Mouse (Mus musculus): ENCODE measurements around the gene Clic3. TPM values are rescaled to one million over a fixed set of nuclear protein-coding genes. Genes with fewer than 3 reads are reported as not detected.

The Clic3 gene
- polyA plus RNA-seq, 1 experiment from 2014 or later: 3.3 TPM

- Histone ChIP-seq H3K27me3 (peaks cover 2% of the 10 kb centered on the region; the same call in 1 of the 2 replicates), H3K27ac (replicated peaks) (no peak overlapping the region)
Measured at GRCm38 (mm10) chr2:25429435-25430180, 27.0 kb upstream of the Clic3 start.

DNA sequence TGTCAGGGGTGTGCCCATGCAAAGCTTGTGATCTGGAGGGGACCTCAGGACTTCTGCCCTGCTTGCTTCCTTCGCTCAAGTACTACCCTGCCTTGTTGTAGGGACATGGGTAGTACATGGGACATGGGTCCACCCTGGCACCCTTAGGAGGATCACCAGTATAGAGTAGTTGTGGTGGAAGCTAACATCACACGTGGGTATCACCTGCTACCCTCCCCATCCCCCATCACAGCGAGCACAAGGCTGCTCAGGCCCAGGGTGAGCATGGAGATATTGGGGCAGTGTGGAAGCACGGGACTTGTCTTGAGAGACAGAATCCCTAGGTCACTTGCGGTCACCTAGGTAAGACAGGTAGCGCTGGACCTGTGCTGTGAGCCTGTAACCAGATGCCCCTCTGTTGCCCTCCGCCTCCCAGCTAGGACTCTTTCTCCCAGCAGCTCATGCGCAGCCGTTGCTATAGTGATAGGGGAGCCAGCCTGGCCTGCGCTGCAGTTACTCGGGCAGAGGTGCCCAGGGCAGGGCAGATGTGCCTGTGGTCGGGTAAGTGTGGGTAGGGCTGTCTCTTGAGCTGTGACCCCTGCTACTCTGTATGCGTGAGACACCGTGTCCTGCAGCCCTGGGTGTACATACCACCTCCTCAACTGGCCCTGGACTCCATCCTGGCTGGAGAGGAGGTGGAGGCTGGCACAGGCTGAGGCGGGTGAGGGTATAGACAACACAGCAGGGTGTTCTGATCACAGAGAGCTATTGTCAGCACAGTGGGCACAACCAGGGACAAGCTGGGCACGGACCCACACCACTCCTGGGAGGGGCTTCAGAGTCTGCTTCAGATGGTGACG, 26.0 kb upstream of the Clic3 start:
- H3K4me3 ChIP-seq: no peak overlapping the region
- no peak for ATAC-seq (replicated peaks)
- WGBS: 59% methylated on average over 17 of the region's 17 CpGs
- no peaks in the 10 kb centered on the region for H3K9me3 ChIP-seq
- H3K4me1 ChIP-seq: peaks cover 31% of the 10 kb centered on the region
- H3K9ac ChIP-seq (replicated peaks): no peak overlapping the region
- peaks cover 2% of the 10 kb centered on the region; the same call in 1 of the 2 replicates for H3K27me3 ChIP-seq
- H3K36me3 ChIP-seq: peaks cover 16% of the 10 kb centered on the region
- no peak overlapping the region for H3K27ac ChIP-seq (replicated peaks)
- no peak overlapping the region for H3K4me2 ChIP-seq (replicated peaks)

More at GRCm38 (mm10) chr2:25429435-25430180, 27.0 kb upstream of the Clic3 start:
- WGBS: 63% methylated on average over 5 of the region's 5 CpGs
- Histone ChIP-seq H3K36me3 (peaks cover 8% of the 10 kb centered on the region; the same call in 1 of the 2 replicates), H3K4me1 (peaks cover 31% of the 10 kb centered on the region), H3K4me3 (peak overlapping the region; percentile 83), H3K4me2 (replicated peaks) (peak overlapping the region; percentile 76), H3K9ac (replicated peaks) (peak overlapping the region; percentile 73), H3K9me3 (no peaks in the 10 kb centered on the region)
- no peak for ATAC-seq (replicated peaks)

DNA sequence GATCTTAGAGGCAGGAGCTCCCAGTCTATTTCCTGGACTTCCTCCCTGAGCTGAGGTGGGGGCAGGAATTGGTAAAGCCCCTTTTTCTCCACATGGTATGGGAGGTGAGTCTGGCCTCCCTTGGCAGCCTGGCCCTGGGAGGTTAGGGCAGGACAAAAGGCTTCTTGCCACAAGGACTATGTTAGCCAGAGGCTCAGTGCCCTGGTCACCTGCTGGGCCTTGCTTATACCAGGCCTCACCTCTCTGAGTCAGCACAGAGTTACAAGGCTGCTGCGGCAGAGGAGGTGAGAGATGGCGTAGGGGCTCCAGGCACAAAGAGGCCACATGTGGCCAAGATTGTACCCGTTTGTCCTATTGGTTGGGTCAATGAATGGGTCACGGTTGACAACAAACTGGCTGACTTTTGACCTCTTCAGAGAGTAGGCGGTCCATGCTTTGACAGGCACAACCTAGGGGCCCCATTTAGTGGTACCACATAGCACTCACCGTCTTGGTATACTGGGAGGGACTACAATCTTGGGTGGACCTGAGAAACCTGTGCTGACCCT, 25.3 kb upstream of the Clic3 start:
- no peak overlapping the region for H3K9ac ChIP-seq (replicated peaks)
- H3K27me3 ChIP-seq: peaks cover 2% of the 10 kb centered on the region; the same call in 1 of the 2 replicates
- H3K27ac ChIP-seq (replicated peaks): no peak overlapping the region
- peaks cover 31% of the 10 kb centered on the region for H3K4me1 ChIP-seq
- H3K4me2 ChIP-seq (replicated peaks): no peak overlapping the region
- peaks cover 17% of the 10 kb centered on the region for H3K36me3 ChIP-seq
- H3K4me3 ChIP-seq: no peak overlapping the region
- no peak for ATAC-seq (replicated peaks)
- H3K9me3 ChIP-seq: no peaks in the 10 kb centered on the region
- 75% methylated on average over 6 of the region's 6 CpGs for WGBS

GRCm38 (mm10) chr2:25432326-25433098, 24.1 kb upstream of the Clic3 start:
- Histone ChIP-seq H3K27ac (replicated peaks) (no peak overlapping the region), H3K27me3 (peaks cover 2% of the 10 kb centered on the region; the same call in 1 of the 2 replicates), H3K9me3 (no peaks in the 10 kb centered on the region), H3K4me1 (peaks cover 31% of the 10 kb centered on the region), H3K4me2 (replicated peaks) (no peak overlapping the region), H3K9ac (replicated peaks) (no peak overlapping the region), H3K36me3 (peaks cover 23% of the 10 kb centered on the region), H3K4me3 (no peak overlapping the region)
- 88% methylated on average over 11 of the region's 11 CpGs for WGBS
- no peak for ATAC-seq (replicated peaks)

DNA sequence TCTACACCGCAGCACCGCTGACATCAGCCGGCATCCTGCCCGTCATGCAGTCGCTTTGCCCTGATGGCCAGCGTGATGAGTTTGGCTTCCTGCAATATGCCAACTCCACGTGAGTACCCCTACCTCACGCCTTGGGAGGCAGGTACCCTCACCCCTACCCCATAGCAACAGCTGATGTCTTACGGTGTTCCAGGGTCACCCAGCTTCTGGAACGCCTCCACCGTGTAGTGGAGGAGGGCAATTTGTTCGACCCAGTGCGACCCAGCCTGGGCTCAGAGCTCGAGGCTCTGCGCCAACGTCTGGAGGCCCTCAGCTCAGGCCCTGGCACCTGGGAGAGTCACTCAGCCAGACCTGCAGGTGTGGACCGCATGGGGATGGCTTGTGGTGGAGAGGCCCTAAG, 23.5 kb upstream of the Clic3 start:
- H3K4me1 ChIP-seq: peaks cover 26% of the 10 kb centered on the region
- H3K9me3 ChIP-seq: no peaks in the 10 kb centered on the region
- peaks cover 29% of the 10 kb centered on the region for H3K36me3 ChIP-seq
- peaks cover 2% of the 10 kb centered on the region; the same call in 1 of the 2 replicates for H3K27me3 ChIP-seq
- H3K4me2 ChIP-seq (replicated peaks): no peak overlapping the region
- WGBS: 93% methylated on average over 17 of the region's 17 CpGs
- no peak overlapping the region for H3K9ac ChIP-seq (replicated peaks)
- no peak overlapping the region for H3K27ac ChIP-seq (replicated peaks)
- no peak overlapping the region for H3K4me3 ChIP-seq
- no peak for ATAC-seq (replicated peaks)

DNA sequence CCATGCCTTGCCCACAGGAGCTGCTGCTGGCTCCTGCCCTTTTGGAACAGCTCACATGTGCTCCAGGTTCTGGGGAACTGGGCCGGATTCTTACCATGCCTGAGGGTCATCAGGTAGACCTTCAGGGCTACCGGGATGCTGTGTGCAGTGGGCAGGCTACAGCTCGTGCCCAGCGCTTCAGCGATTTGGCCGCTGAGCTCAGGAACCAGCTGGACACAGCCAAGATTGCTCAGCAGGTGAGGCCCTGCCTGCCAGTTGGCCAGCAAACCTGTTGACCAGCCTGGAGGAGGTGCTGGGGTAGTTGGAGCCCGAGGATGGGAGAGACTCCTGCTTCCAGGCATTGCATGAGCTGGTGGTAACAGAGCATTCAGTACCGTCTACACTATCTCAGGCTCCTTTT, 22.3 kb upstream of the Clic3 start:
- WGBS: 91% methylated on average over 8 of the region's 8 CpGs
- Histone ChIP-seq H3K27me3 (peaks cover 2% of the 10 kb centered on the region; the same call in 1 of the 2 replicates), H3K4me2 (replicated peaks) (no peak overlapping the region), H3K27ac (replicated peaks) (no peak overlapping the region), H3K4me1 (peaks cover 21% of the 10 kb centered on the region), H3K9me3 (no peaks in the 10 kb centered on the region), H3K36me3 (peaks cover 41% of the 10 kb centered on the region), H3K4me3 (no peak overlapping the region), H3K9ac (replicated peaks) (no peak overlapping the region)
- no peak for ATAC-seq (replicated peaks)

DNA sequence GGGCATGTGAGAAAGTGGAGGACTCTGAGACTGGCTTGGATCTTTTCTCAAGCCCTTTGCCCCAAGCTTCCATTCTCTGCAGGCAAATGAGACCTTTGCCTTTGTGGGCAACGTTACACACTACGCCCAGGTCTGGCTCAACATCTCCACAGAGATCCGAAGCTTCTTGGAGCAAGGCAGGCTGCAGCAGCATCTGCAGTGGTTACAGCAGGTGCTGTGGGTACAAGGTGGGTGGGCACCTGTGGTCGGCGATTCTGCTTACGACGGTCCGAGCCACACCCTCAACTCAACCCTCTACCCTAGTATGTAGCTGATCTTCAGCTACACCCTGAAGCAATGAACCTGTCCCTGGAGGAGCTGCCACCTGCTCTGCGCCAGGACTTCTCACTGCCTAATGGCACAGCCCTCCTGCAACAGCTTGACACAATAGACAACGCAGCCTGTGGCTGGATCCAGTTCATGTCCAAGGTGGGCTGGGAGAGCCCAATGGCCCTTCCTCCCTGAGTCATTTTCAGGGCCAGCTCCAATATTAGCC, 20.3 kb upstream of the Clic3 start:
- H3K27ac ChIP-seq (replicated peaks): no peak overlapping the region
- H3K4me2 ChIP-seq (replicated peaks): no peak overlapping the region
- no peak overlapping the region for H3K9ac ChIP-seq (replicated peaks)
- 93% methylated on average over 10 of the region's 10 CpGs for WGBS
- H3K36me3 ChIP-seq: peaks cover 50% of the 10 kb centered on the region
- H3K4me1 ChIP-seq: peaks cover under 1% of the 10 kb centered on the region; the same call in 1 of the 2 replicates
- H3K4me3 ChIP-seq: no peak overlapping the region
- no peaks in the 10 kb centered on the region for H3K27me3 ChIP-seq
- no peak for ATAC-seq (replicated peaks)
- no peaks in the 10 kb centered on the region for H3K9me3 ChIP-seq

GRCm38 (mm10) chr2:25441067-25441466, 15.6 kb upstream of the Clic3 start:
- 89% methylated on average over 20 of the region's 20 CpGs for WGBS
- no peaks in the 10 kb centered on the region for H3K27me3 ChIP-seq

DNA sequence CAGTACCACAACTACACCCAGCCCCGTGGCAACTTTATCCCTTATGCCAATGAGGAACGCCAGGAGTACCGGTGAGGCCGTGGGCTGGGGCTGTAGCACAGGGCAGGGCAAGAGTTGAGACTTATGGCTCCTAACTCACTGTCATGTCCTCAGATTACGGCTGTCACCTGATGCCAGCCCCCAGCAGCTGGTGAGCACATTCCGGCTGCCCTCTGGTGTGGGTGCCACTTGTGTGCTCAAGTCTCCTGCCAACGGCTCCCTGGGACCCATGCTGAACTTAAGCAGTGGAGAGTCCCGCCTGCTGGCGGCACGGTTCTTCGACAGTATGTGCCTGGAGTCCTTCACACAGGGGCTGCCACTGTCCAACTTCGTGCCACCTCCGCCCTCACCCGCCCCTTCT, 14.0 kb upstream of the Clic3 start:
- H3K27ac ChIP-seq (replicated peaks): no peak overlapping the region
- H3K9me3 ChIP-seq: no peaks in the 10 kb centered on the region
- ATAC-seq (replicated peaks): no peak
- no peaks in the 10 kb centered on the region for H3K27me3 ChIP-seq
- 91% methylated on average over 14 of the region's 14 CpGs for WGBS
- no peaks in the 10 kb centered on the region for H3K4me1 ChIP-seq
- H3K9ac ChIP-seq (replicated peaks): no peak overlapping the region
- no peak overlapping the region for H3K4me2 ChIP-seq (replicated peaks)
- H3K4me3 ChIP-seq: no peak overlapping the region
- H3K36me3 ChIP-seq: peaks cover 82% of the 10 kb centered on the region

More at GRCm38 (mm10) chr2:25441067-25441466, 15.6 kb upstream of the Clic3 start:
- Histone ChIP-seq H3K4me3 (no peak overlapping the region), H3K27ac (replicated peaks) (no peak overlapping the region), H3K9me3 (no peaks in the 10 kb centered on the region), H3K4me1 (no peaks in the 10 kb centered on the region), H3K4me2 (replicated peaks) (no peak overlapping the region), H3K9ac (replicated peaks) (no peak overlapping the region), H3K36me3 (peaks cover 77% of the 10 kb centered on the region)
- no peak for ATAC-seq (replicated peaks)

DNA sequence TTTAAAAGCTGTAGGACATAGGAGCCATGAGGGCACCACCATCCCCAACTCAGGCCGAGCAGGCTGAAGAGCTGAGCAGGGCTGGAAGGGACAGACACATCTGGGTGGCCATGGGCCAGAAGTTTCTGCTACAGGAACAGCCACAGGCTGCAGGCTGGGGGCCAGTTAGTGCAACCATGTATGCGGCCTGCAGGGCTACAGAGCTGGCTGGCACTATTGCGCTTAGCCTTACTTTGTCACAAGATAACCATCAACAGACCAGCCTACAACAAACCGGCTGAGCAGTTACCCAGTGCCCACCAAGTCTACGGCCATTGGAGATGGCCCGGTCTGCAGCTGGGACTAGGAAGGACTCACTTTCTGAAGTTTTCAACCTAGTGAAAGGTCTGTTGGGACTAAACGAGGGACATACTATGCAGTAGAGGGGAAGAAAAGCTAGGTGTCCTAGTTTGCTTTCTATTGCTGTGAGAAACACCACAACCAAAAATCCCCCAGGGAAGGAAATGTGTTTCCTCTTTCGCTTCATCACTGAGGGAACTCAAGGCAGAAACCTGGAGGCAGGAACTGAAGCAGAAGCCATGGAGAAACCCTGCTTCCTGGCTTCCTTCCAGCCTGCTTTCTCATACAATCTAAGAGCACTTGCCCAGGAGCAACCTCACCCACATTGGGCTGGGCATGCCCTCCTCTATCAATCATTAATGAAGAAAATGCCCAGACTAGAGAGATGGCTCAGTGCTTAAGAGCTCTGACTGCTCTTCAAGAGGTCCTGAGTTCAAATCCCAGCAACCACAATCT, 5.6 kb upstream of the Clic3 start:
- H3K36me3 ChIP-seq: peaks cover 21% of the 10 kb centered on the region; the same call in 1 of the 2 replicates
- WGBS: 90% methylated on average over 8 of the region's 8 CpGs

DNA sequence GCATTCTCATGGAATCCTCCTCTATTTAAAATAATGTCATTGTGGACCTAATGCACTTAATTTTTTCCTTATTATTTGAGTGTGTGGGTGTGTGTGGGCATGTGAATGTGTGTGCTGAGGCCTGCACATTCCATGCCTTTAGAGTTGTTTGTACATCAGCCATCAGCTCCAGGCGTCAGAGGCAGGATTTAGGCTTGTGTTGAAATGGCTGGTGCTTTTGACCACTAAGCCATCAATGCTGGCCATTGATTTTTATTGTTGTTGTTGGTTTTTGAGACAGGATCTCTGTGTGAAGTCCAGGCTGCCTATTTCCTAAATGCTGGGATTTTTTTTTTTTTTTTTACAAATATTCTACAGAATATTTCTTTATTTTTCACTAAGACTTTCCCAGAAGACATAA, 3.7 kb upstream of the Clic3 start:
- H3K9ac ChIP-seq (replicated peaks): no peak overlapping the region
- H3K4me1 ChIP-seq: no peaks in the 10 kb centered on the region
- H3K9me3 ChIP-seq: no peaks in the 10 kb centered on the region
- H3K27ac ChIP-seq (replicated peaks): no peak overlapping the region
- H3K4me3 ChIP-seq: no peak overlapping the region
- WGBS: 32% methylated on average over 1 of the region's 1 CpGs
- no peak for ATAC-seq (replicated peaks)
- H3K27me3 ChIP-seq: no peaks in the 10 kb centered on the region
- peaks cover 5% of the 10 kb centered on the region; the same call in 1 of the 2 replicates for H3K36me3 ChIP-seq
- no peak overlapping the region for H3K4me2 ChIP-seq (replicated peaks)

More for the DNA sequence above, 5.6 kb upstream of the Clic3 start:
- no peaks in the 10 kb centered on the region for H3K4me1 ChIP-seq
- no peaks in the 10 kb centered on the region for H3K9me3 ChIP-seq
- H3K9ac ChIP-seq (replicated peaks): no peak overlapping the region
- no peak for ATAC-seq (replicated peaks)
- no peak overlapping the region for H3K4me2 ChIP-seq (replicated peaks)
- no peaks in the 10 kb centered on the region for H3K27me3 ChIP-seq
- H3K4me3 ChIP-seq: no peak overlapping the region
- H3K27ac ChIP-seq (replicated peaks): no peak overlapping the region

Data from forebrain, embryonic 15.5 days (tissue).